Mouse (Mus musculus) olfactory bulb, adult 2 months (tissue): ENCODE results near the gene AC124108.1.

Experiments used
- CTCF ChIP-seq: fragments of 200-500 bp; IDR thresholded peaks from 2 replicates; pipeline ENCODE4 v1.5.1; 2012; ENCODE audit warnings: low read depth, mild to moderate bottlenecking, low read length, moderate library complexity; ENCODE audit not compliant: insufficient read depth
- POLR2A ChIP-seq: fragments of 200-500 bp; IDR thresholded peaks from 2 replicates; pipeline ENCODE4 v1.6.1; 2012; ENCODE audit warnings: mild to moderate bottlenecking, low read depth, low read length, moderate library complexity; ENCODE audit not compliant: insufficient read depth

DNA sequence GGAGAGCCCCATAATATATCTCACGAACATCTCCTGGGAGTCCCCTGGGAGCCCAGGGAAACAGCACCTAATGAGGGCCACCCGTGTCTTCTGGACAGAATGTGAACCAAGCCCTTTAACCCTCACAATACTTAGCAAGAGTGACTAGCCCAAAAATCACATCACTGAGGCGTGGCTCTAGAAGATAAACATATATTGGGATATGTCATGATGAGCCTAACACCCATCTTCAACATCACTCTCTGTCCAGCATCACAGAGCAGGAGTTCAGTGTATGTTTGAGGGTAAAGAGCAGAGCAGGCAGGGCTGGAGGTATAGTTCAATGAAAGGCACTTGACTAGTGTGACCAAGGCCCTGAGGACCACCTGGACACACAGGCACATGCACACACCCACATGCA is 38.4 kb downstream of the AC124108.1 start, which contains the start of gene Gm10188:
- TF ChIP-seq CTCF = no peak
- no peak for TF ChIP-seq POLR2A
